Mouse (Mus musculus): ENCODE data around the gene Erich4. TPM values are rescaled to one million over a fixed set of nuclear protein-coding genes. Genes with fewer than 3 reads are reported as not detected.

Gene Erich4
- polyA plus RNA-seq, 1 experiment from 2014 or later: not detected

- no peak overlapping the region for H3K27ac ChIP-seq (ENCODE audit: low read depth, low read length)
- H3K4me2 ChIP-seq (ENCODE audit: low read depth, low read length): no peak overlapping the region
- H3K27me3 ChIP-seq (ENCODE audit: control insufficient read depth, insufficient read depth, low read length): no peaks in the 10 kb centered on the region
- no peaks in the 10 kb centered on the region for H3K4me1 ChIP-seq (ENCODE audit: control insufficient read depth, insufficient read depth, low read length)
- WGBS: 62% methylated on average over 14 of the region's 14 CpGs
- ATAC-seq (ENCODE audit: low read depth): no peak
- H3K9me3 ChIP-seq (ENCODE audit: control insufficient read depth, low read length): no peaks in the 10 kb centered on the region
- H3K36me3 ChIP-seq (ENCODE audit: control insufficient read depth, insufficient read depth, low read length): no peaks in the 10 kb centered on the region
- H3K4me3 ChIP-seq (ENCODE audit: low read depth, low read length): no peak overlapping the region
- H3K9ac ChIP-seq (replicated peaks; ENCODE audit: low read depth, low read length): no peak overlapping the region
Observed at GRCm38 (mm10) chr7:25645074-25645473, 29.4 kb upstream of the Erich4 start.

- 93% methylated on average over 4 of the region's 4 CpGs for WGBS
- Histone ChIP-seq H3K4me1 (ENCODE audit: control insufficient read depth, insufficient read depth, low read length) (no peaks in the 10 kb centered on the region), H3K27ac (ENCODE audit: low read depth, low read length) (no peak overlapping the region), H3K36me3 (ENCODE audit: control insufficient read depth, insufficient read depth, low read length) (no peaks in the 10 kb centered on the region), H3K4me2 (ENCODE audit: low read depth, low read length) (no peak overlapping the region), H3K9ac (replicated peaks; ENCODE audit: low read depth, low read length) (no peak overlapping the region), H3K27me3 (ENCODE audit: control insufficient read depth, insufficient read depth, low read length) (no peaks in the 10 kb centered on the region), H3K4me3 (ENCODE audit: low read depth, low read length) (no peak overlapping the region), H3K9me3 (ENCODE audit: control insufficient read depth, low read length) (no peaks in the 10 kb centered on the region)
- ATAC-seq (ENCODE audit: low read depth): no peak
Observed at GRCm38 (mm10) chr7:25644631-25645030, 28.9 kb upstream of the Erich4 start.

- no peaks in the 10 kb centered on the region for H3K36me3 ChIP-seq (ENCODE audit: control insufficient read depth, insufficient read depth, low read length)
- no peak for ATAC-seq (ENCODE audit: low read depth)
- no peak overlapping the region for H3K9ac ChIP-seq (replicated peaks; ENCODE audit: low read depth, low read length)
- H3K4me1 ChIP-seq (ENCODE audit: control insufficient read depth, insufficient read depth, low read length): no peaks in the 10 kb centered on the region
- H3K4me2 ChIP-seq (ENCODE audit: low read depth, low read length): no peak overlapping the region
- no peaks in the 10 kb centered on the region for H3K9me3 ChIP-seq (ENCODE audit: control insufficient read depth, low read length)
- no peak overlapping the region for H3K4me3 ChIP-seq (ENCODE audit: low read depth, low read length)
- H3K27me3 ChIP-seq (ENCODE audit: control insufficient read depth, insufficient read depth, low read length): no peaks in the 10 kb centered on the region
- 90% methylated on average over 10 of the region's 10 CpGs for WGBS
- H3K27ac ChIP-seq (ENCODE audit: low read depth, low read length): no peak overlapping the region
Observed at GRCm38 (mm10) chr7:25644136-25644535, 28.4 kb upstream of the Erich4 start.

DNA sequence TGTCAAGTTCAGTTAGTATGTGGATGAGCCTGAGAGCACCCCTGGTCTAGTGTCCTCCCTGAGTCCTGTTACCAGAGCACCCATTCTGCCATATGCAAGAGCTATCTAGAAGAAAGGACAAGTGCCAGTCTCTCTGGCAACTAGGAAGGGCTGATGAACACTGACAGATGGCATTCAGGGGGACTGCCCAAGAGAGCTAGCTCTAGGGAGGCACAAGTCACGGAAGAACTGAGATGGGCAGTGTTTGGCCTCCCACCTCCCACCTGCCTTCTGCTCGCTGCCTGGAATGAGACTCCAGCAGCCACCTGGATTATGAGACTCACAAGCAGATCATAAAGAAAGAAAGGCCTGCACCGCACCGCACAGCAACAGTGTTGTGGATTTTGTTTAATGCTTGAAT is 24.1 kb upstream of the Erich4 start:
- H3K4me3 ChIP-seq (ENCODE audit: low read depth, low read length): no peak overlapping the region
- H3K9ac ChIP-seq (replicated peaks; ENCODE audit: low read depth, low read length): no peak overlapping the region
- H3K27ac ChIP-seq (ENCODE audit: low read depth, low read length): no peak overlapping the region
- H3K27me3 ChIP-seq (ENCODE audit: control insufficient read depth, insufficient read depth, low read length): no peaks in the 10 kb centered on the region
- H3K4me1 ChIP-seq (ENCODE audit: control insufficient read depth, insufficient read depth, low read length): no peaks in the 10 kb centered on the region
- no peak for ATAC-seq (ENCODE audit: low read depth)
- H3K36me3 ChIP-seq (ENCODE audit: control insufficient read depth, insufficient read depth, low read length): peaks cover 7% of the 10 kb centered on the region; the same call in 1 of the 2 replicates
- H3K4me2 ChIP-seq (ENCODE audit: low read depth, low read length): no peak overlapping the region
- no peaks in the 10 kb centered on the region for H3K9me3 ChIP-seq (ENCODE audit: control insufficient read depth, low read length)
- WGBS: 91% methylated on average over 4 of the region's 4 CpGs

- H3K36me3 ChIP-seq (ENCODE audit: control insufficient read depth, insufficient read depth, low read length): peaks cover 17% of the 10 kb centered on the region; the same call in 1 of the 2 replicates
- no peak overlapping the region for H3K27ac ChIP-seq (ENCODE audit: low read depth, low read length)
- 90% methylated on average over 5 of the region's 5 CpGs for WGBS
Observed at GRCm38 (mm10) chr7:25637099-25637498, 21.4 kb upstream of the Erich4 start.

DNA sequence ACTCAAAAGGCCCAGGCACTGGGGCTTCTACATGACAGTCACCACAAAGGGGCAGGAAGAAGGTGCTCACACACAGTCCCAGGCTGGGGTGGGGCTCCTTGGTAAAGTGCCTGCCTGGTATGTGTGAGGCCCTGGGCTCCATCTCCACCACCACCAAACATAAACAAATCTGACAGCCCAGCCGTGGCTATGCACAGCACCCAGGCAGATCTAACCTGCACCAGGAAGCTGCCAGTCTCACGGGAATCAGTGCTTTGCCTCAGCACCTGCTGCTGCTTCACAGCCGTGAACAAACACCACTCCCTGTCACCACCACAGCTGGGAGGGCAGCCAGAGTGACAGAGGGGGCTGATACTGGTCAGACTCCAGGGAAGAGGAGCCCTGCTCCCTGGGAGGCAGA is 20.7 kb upstream of the Erich4 start:
- H3K9me3 ChIP-seq (ENCODE audit: control insufficient read depth, low read length): no peaks in the 10 kb centered on the region
- peaks cover 24% of the 10 kb centered on the region for H3K36me3 ChIP-seq (ENCODE audit: control insufficient read depth, insufficient read depth, low read length)
- H3K4me1 ChIP-seq (ENCODE audit: control insufficient read depth, insufficient read depth, low read length): no peaks in the 10 kb centered on the region
- no peak overlapping the region for H3K4me2 ChIP-seq (ENCODE audit: low read depth, low read length)
- H3K27me3 ChIP-seq (ENCODE audit: control insufficient read depth, insufficient read depth, low read length): no peaks in the 10 kb centered on the region
- H3K4me3 ChIP-seq (ENCODE audit: low read depth, low read length): no peak overlapping the region
- H3K27ac ChIP-seq (ENCODE audit: low read depth, low read length): no peak overlapping the region
- ATAC-seq (ENCODE audit: low read depth): no peak
- WGBS: 75% methylated on average over 3 of the region's 3 CpGs
- no peak overlapping the region for H3K9ac ChIP-seq (replicated peaks; ENCODE audit: low read depth, low read length)

More at GRCm38 (mm10) chr7:25637099-25637498, 21.4 kb upstream of the Erich4 start:
- H3K9me3 ChIP-seq (ENCODE audit: control insufficient read depth, low read length): no peaks in the 10 kb centered on the region
- no peak overlapping the region for H3K4me3 ChIP-seq (ENCODE audit: low read depth, low read length)
- no peak overlapping the region for H3K4me2 ChIP-seq (ENCODE audit: low read depth, low read length)
- H3K4me1 ChIP-seq (ENCODE audit: control insufficient read depth, insufficient read depth, low read length): no peaks in the 10 kb centered on the region
- H3K27me3 ChIP-seq (ENCODE audit: control insufficient read depth, insufficient read depth, low read length): no peaks in the 10 kb centered on the region
- ATAC-seq (ENCODE audit: low read depth): no peak
- no peak overlapping the region for H3K9ac ChIP-seq (replicated peaks; ENCODE audit: low read depth, low read length)

GRCm38 (mm10) chr7:25632679-25633078 is 17.0 kb upstream of the Erich4 start:
- Histone ChIP-seq H3K27ac (ENCODE audit: low read depth, low read length) (no peak overlapping the region), H3K36me3 (ENCODE audit: control insufficient read depth, insufficient read depth, low read length) (peaks cover 30% of the 10 kb centered on the region), H3K9me3 (ENCODE audit: control insufficient read depth, low read length) (no peaks in the 10 kb centered on the region), H3K4me2 (ENCODE audit: low read depth, low read length) (no peak overlapping the region), H3K9ac (replicated peaks; ENCODE audit: low read depth, low read length) (no peak overlapping the region), H3K4me3 (ENCODE audit: low read depth, low read length) (no peak overlapping the region), H3K27me3 (ENCODE audit: control insufficient read depth, insufficient read depth, low read length) (0 out of 2 replicates have a peak, but pooled peaks cover 3% of the 10 kb centered on the region), H3K4me1 (ENCODE audit: control insufficient read depth, insufficient read depth, low read length) (peaks cover under 1% of the 10 kb centered on the region; the same call in 1 of the 2 replicates)
- WGBS: 98% methylated on average over 5 of the region's 5 CpGs
- ATAC-seq (ENCODE audit: low read depth): no peak

- ATAC-seq (ENCODE audit: low read depth): no peak
- Histone ChIP-seq H3K4me3 (ENCODE audit: low read depth, low read length) (no peak overlapping the region), H3K36me3 (ENCODE audit: control insufficient read depth, insufficient read depth, low read length) (peaks cover 29% of the 10 kb centered on the region), H3K9ac (replicated peaks; ENCODE audit: low read depth, low read length) (no peak overlapping the region), H3K27me3 (ENCODE audit: control insufficient read depth, insufficient read depth, low read length) (0 out of 2 replicates have a peak, but pooled peaks cover 3% of the 10 kb centered on the region), H3K4me2 (ENCODE audit: low read depth, low read length) (no peak overlapping the region), H3K27ac (ENCODE audit: low read depth, low read length) (no peak overlapping the region), H3K4me1 (ENCODE audit: control insufficient read depth, insufficient read depth, low read length) (peaks cover 11% of the 10 kb centered on the region), H3K9me3 (ENCODE audit: control insufficient read depth, low read length) (no peaks in the 10 kb centered on the region)
- WGBS: 72% methylated on average over 8 of the region's 8 CpGs
Observed at GRCm38 (mm10) chr7:25628323-25628620, 12.6 kb upstream of the Erich4 start.

DNA sequence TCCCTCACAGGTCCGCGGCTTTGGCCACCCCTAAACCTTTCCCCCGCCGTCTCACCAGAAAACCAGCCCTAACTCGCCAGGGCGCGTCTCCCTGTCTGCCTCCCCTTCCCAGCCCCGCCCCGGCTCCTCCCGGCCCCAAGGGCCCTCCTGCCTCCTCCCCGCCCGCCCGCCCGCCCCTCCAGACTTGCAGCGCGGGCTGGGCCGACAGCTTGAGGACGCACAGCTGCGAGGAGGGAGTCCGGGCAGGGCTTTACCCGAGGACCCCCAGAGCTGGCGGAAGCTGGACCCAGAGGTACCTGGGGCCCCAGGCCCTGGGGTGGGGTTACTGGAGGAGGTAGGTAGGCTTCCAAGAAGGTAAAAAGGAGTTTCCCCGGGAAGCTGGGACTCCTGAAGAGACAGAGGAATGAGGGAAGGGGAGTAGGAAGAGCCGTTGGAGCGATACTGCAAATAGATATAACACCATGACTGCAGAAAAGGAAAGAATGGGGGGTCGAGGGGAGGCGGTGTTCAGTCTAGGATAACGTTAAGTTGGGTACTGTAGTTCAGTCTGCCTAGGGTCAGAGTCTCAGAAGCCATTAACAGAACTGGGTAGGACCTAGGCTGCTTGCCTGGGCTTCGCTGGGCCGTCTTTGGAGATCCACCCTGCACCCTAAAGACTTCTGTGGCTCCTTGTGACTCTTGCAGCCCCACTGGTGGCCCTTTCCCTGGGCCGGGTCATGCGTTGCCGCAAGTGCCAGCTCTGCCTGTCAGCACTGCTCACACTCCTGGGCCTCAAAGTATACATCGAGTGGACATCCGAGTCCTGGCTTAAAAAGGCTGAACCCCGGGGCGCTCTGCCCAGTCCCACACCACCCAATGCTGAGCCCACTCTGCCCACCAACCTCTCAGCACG is 12.0 kb upstream of the Erich4 start:
- Histone ChIP-seq H3K27me3 (ENCODE audit: control insufficient read depth, insufficient read depth, low read length) (0 out of 2 replicates have a peak, but pooled peaks cover 3% of the 10 kb centered on the region), H3K9ac (replicated peaks; ENCODE audit: low read depth, low read length) (peak overlapping the region; percentile 39), H3K9me3 (ENCODE audit: control insufficient read depth, low read length) (no peaks in the 10 kb centered on the region), H3K4me2 (ENCODE audit: low read depth, low read length) (peak overlapping the region; percentile 43), H3K4me1 (ENCODE audit: control insufficient read depth, insufficient read depth, low read length) (peaks cover 11% of the 10 kb centered on the region), H3K27ac (ENCODE audit: low read depth, low read length) (no peak overlapping the region), H3K4me3 (ENCODE audit: low read depth, low read length) (peak overlapping the region; percentile 15), H3K36me3 (ENCODE audit: control insufficient read depth, insufficient read depth, low read length) (peaks cover 25% of the 10 kb centered on the region)
- peak; percentile 29; the same call in 1 of the 2 replicates for ATAC-seq (ENCODE audit: low read depth)
- WGBS: 18% methylated on average over 38 of the region's 38 CpGs
